Mouse (Mus musculus) left cerebral cortex, postnatal 25 days (tissue): ENCODE results near the gene Lhx5. TPM values are rescaled to one million over a fixed set of nuclear protein-coding genes. Genes with fewer than 3 reads are reported as not detected.
A peak's percentile ranks its signal among the peaks of the same experiment; 100 is the strongest.

Experiments
- DNase-seq, 2 experiments: peaks; one replicate each; pipeline ENCODE4 v3.0.0; 2022; ENCODE audit warnings: low spot score in 2 of 2, mixed read lengths in 1 of 2
- intact Hi-C: fragments of 180-260 bp; cut with DNase I; formaldehyde crosslinking; loops from one replicate; pipeline ENCODE4 v1.15.1; 2025
- total RNA-seq, 2 experiments: library from RNA; stranded (reverse); gene quantifications; 2 replicates each; pipeline ENCODE4 v1.2.3; 2021

Gene Lhx5
- total RNA-seq, 2 experiments from 2014 or later: 0.21 to 0.25 TPM

GRCm38 (mm10) chr5:120490679-120491192 is 59.2 kb downstream of the Lhx5 start:
- DNase-seq: peak in 1 of 2 experiments; percentile 39
- intact Hi-C loops: no loop called here

Other genes starting within 250 kb of the Lhx5 start
- 1 to 10 TPM; 4.6 to 6.4 TPM for gene Sdsl, start 41.1 kb downstream of the Lhx5 start, total RNA-seq
- under 1 TPM in 1 of 2 experiments, not detected in 1; 0.27 TPM for gene Sds, start 44.8 kb downstream of the Lhx5 start, total RNA-seq
- gene Plbd2, start 71.9 kb downstream of the Lhx5 start, total RNA-seq: 10 to 100 TPM; 56.9 to 58.9 TPM
- gene Slc8b1, start 79.5 kb downstream of the Lhx5 start, total RNA-seq: 1 to 10 TPM; 5.9 to 6.0 TPM
- 10 to 100 TPM; 33.9 to 39.4 TPM for gene Tpcn1, start 157.0 kb downstream of the Lhx5 start, total RNA-seq
- gene Iqcd, start 157.3 kb downstream of the Lhx5 start, total RNA-seq: under 1 TPM; 0.32 to 0.48 TPM
- 10 to 100 TPM; 31.4 to 32.6 TPM for gene Rita1, start 180.9 kb downstream of the Lhx5 start, total RNA-seq
- 10 to 100 TPM; 38.7 to 39.6 TPM for gene Ddx54, start 181.0 kb downstream of the Lhx5 start, total RNA-seq
- not detected for gene Cfap73, start 202.5 kb downstream of the Lhx5 start, total RNA-seq
- gene Rasal1, start 217.1 kb downstream of the Lhx5 start, total RNA-seq: 10 to 100 TPM; 81.0 to 82.3 TPM